Mouse (Mus musculus) testis, adult 2 months (tissue): ENCODE data around the gene Scn3b. TPM values are rescaled to one million over a fixed set of nuclear protein-coding genes. Genes with fewer than 3 reads are reported as not detected.

ENCODE experiments used
- H3K27ac ChIP-seq: fragments of 200-500 bp; 2 replicates; pipeline ENCODE4 v1.5.1; 2012; ENCODE audit warnings: low read depth, low read length; ENCODE audit not compliant: control insufficient read depth, insufficient read depth
- H3K27me3 ChIP-seq: fragments of 200-500 bp; 2 replicates; pipeline ENCODE4 v1.6.1; 2012; ENCODE audit warnings: mild to moderate bottlenecking, low read length, moderate library complexity; ENCODE audit not compliant: control insufficient read depth, insufficient read depth
- H3K36me3 ChIP-seq: fragments of 200-500 bp; 2 replicates; pipeline ENCODE4 v1.6.1; 2012; ENCODE audit warnings: mild to moderate bottlenecking, low read length; ENCODE audit not compliant: control insufficient read depth, insufficient read depth
- H3K4me1 ChIP-seq: fragments of 200-500 bp; 2 replicates; pipeline ENCODE4 v1.6.1; 2012; ENCODE audit warnings: low read length; ENCODE audit not compliant: control insufficient read depth, insufficient read depth
- H3K4me3 ChIP-seq: fragments of 200-500 bp; 2 replicates; pipeline ENCODE4 v1.5.1; 2012; ENCODE audit warnings: low read depth, mild to moderate bottlenecking, low read length, moderate library complexity, mixed read lengths; ENCODE audit not compliant: control insufficient read depth
- CTCF ChIP-seq: fragments of 200-500 bp; IDR thresholded peaks from 2 replicates; pipeline ENCODE4 v1.5.1; 2012; ENCODE audit warnings: low read depth, mild to moderate bottlenecking, inconsistent platforms, low read length, moderate library complexity; ENCODE audit not compliant: control insufficient read depth, insufficient read depth, insufficient replicate concordance
- POLR2A ChIP-seq: fragments of 200-500 bp; IDR thresholded peaks from 2 replicates; pipeline ENCODE4 v1.6.1; 2012; ENCODE audit warnings: low read depth, mild to moderate bottlenecking, inconsistent platforms, low read length, moderate library complexity; ENCODE audit not compliant: control insufficient read depth
- polyA plus RNA-seq: library from polyadenylated mRNA; depleted of rRNA; stranded (reverse); fragments of >200 nt; gene quantifications from 2 replicates; pipeline ENCODE4 v1.2.3, GENCODE M21; 2012; rRNA removed

The Scn3b gene
- polyA plus RNA-seq, 1 experiment: 0.15 TPM

DNA sequence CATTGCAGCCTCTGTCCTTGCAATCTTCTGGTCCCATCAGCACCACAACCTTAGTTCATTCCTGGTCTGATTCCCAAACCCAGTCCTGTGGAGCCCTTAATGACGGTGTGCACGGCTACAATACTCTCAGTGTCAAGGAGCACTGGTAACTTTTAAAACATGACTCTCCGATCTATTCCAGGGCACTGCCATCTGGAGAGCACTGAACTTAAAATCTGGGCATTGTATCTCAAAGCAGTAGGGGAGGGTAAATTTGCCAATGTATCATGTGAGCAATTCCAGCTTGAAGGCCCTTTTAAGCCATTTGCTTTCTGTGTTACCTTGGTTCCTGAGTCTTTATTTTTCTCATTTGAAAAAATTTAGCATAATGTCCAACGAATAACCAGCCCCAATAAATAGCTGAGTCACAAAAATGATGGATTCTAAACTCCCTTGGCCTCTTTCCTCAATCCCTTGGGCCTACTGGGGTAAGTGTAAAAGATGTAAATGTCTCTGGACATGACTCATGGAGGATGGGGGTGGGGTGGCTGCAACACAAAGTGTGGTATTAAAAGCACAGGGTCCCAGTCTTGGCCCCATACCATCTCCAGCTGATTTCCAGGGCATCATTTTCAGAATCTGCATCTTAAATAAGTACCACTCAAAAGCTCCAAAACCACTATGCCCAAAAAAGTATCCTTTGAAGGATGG, 68.3 kb downstream of the Scn3b start:
- Histone ChIP-seq H3K4me3 (no peak overlapping the region), H3K27me3 (no peaks in the 10 kb centered on the region), H3K27ac (no peak overlapping the region), H3K36me3 (peaks cover 2% of the 10 kb centered on the region; the same call in 1 of the 2 replicates), H3K4me1 (peaks cover 18% of the 10 kb centered on the region)
- TF ChIP-seq POLR2A: no peak
- no peak for TF ChIP-seq CTCF

- TF ChIP-seq CTCF (no peak), POLR2A (peak; percentile 47; the same call in 1 of the 2 replicates)
These were observed 70.6 kb downstream of the Scn3b start for GRCm38 (mm10) chr9:40339578-40339977.

More at GRCm38 (mm10) chr9:40339578-40339977, 70.6 kb downstream of the Scn3b start:
- no peaks in the 10 kb centered on the region for H3K27me3 ChIP-seq
- peak overlapping the region; percentile 72 for H3K4me3 ChIP-seq
- H3K36me3 ChIP-seq: no peaks in the 10 kb centered on the region; the same call in 1 of the 2 replicates
- peaks cover 18% of the 10 kb centered on the region for H3K4me1 ChIP-seq
- H3K27ac ChIP-seq: peak overlapping the region; percentile 56

Other genes starting within 250 kb of the Scn3b start
- 0.11 TPM in 1 of 2 replicates, not detected in the other for gene Olfr981, start 247.8 kb upstream of the Scn3b start, polyA plus RNA-seq
- gene Olfr982, start 195.4 kb upstream of the Scn3b start, polyA plus RNA-seq: not detected in 2 replicates
- not detected in 2 replicates for gene Olfr983, start 175.6 kb upstream of the Scn3b start, polyA plus RNA-seq
- gene Olfr984, start 155.0 kb upstream of the Scn3b start, polyA plus RNA-seq: not detected in 2 replicates
- gene Olfr985, start 139.0 kb upstream of the Scn3b start, polyA plus RNA-seq: not detected in 2 replicates
- gene Tmem225, start 121.1 kb upstream of the Scn3b start, polyA plus RNA-seq: 85.4 and 129 TPM in 2 replicates
- not detected in 2 replicates for gene Olfr986, start 88.3 kb upstream of the Scn3b start, polyA plus RNA-seq
- 3.4 and 3.9 TPM in 2 replicates for gene Zfp202, start 76.9 kb upstream of the Scn3b start, polyA plus RNA-seq